Mouse (Mus musculus) adrenal gland, adult 18-20 months (tissue): ENCODE data around the gene Ipo7. TPM values are rescaled to one million over a fixed set of nuclear protein-coding genes. Genes with fewer than 3 reads are reported as not detected.
"Not testable (repeated sequence)": the region's sequence is repeated elsewhere in the genome, so short reads cannot be mapped to it uniquely, and the experiment has no call there.

Experiments
- DNase-seq, 2 experiments: peaks; one replicate each; pipeline ENCODE4 v3.0.0; 2021 to 2022; ENCODE audit warnings: low spot score in 2 of 2
- total RNA-seq, 2 experiments: library from RNA; stranded (reverse); gene quantifications; 1 replicate in 1 of 2; 2 replicates in 1 of 2; pipeline ENCODE4 v1.2.3; 2021

Gene Ipo7
- total RNA-seq, 2 experiments from 2014 or later = 96.2 to 96.7 TPM

- DNase-seq = peak; percentile 55 to 64
These were observed 783 bp downstream of the Ipo7 start for GRCm38 (mm10) chr7:110018631-110019482.

- DNase-seq = no peak
These were observed 5.5 kb downstream of the Ipo7 start for GRCm38 (mm10) chr7:110023553-110023952.

GRCm38 (mm10) chr7:110026594-110026993, 8.5 kb downstream of the Ipo7 start:
- DNase-seq = no peak

GRCm38 (mm10) chr7:110028826-110029225, 10.8 kb downstream of the Ipo7 start:
- DNase-seq = no peak

GRCm38 (mm10) chr7:110030342-110030741, 12.3 kb downstream of the Ipo7 start:
- no peak for DNase-seq

GRCm38 (mm10) chr7:110057723-110058122, 39.6 kb downstream of the Ipo7 start:
- not testable (repeated sequence) for DNase-seq

- no peak for DNase-seq
These were observed 41.2 kb downstream of the Ipo7 start for GRCm38 (mm10) chr7:110059092-110059785.

- no peak for DNase-seq
These were observed 42.1 kb downstream of the Ipo7 start for GRCm38 (mm10) chr7:110060106-110060668.

GRCm38 (mm10) chr7:110060669-110061198, 42.7 kb downstream of the Ipo7 start:
- peak in 1 of 2 experiments; percentile 27 for DNase-seq

- peak; percentile 100 for DNase-seq
These were observed 43.2 kb downstream of the Ipo7 start, which contains the start of gene Zfp143 for GRCm38 (mm10) chr7:110061199-110061751. TSS of gene Zfp143 (plus strand) at chr7:110061217.

- DNase-seq = peak; percentile 84 to 89
These were observed 43.7 kb downstream of the Ipo7 start for GRCm38 (mm10) chr7:110061752-110062273.

- DNase-seq = no peak
These were observed 45.7 kb downstream of the Ipo7 start for GRCm38 (mm10) chr7:110063731-110064130.

GRCm38 (mm10) chr7:110069070-110069469, 51.0 kb downstream of the Ipo7 start:
- DNase-seq = no peak

GRCm38 (mm10) chr7:110078168-110078567, 60.1 kb downstream of the Ipo7 start:
- no peak for DNase-seq

- DNase-seq = peak; percentile 45 to 53
These were observed 65.5 kb downstream of the Ipo7 start for GRCm38 (mm10) chr7:110083386-110084165.

- DNase-seq = no peak
These were observed 67.1 kb downstream of the Ipo7 start for GRCm38 (mm10) chr7:110085217-110085616.

- no peak for DNase-seq
These were observed 69.8 kb downstream of the Ipo7 start for GRCm38 (mm10) chr7:110087914-110088313.

GRCm38 (mm10) chr7:110091670-110092069, 73.6 kb downstream of the Ipo7 start:
- DNase-seq = no peak

- DNase-seq = no peak
These were observed 78.3 kb downstream of the Ipo7 start for GRCm38 (mm10) chr7:110096332-110096731.
